Mouse (Mus musculus): ENCODE measurements around the gene Lrrc36.

Lrrc36 gene

GRCm38 (mm10) chr8:105488082-105488481 is 74.7 kb downstream of the Lrrc36 start:
- no peak for DNase-seq

- no peak for DNase-seq
Observed at GRCm38 (mm10) chr8:105489281-105489680, 75.9 kb downstream of the Lrrc36 start.

GRCm38 (mm10) chr8:105493495-105493894 is 80.1 kb downstream of the Lrrc36 start:
- no peak for DNase-seq

GRCm38 (mm10) chr8:105494566-105494965 is 81.2 kb downstream of the Lrrc36 start:
- no peak for DNase-seq

- no peak for DNase-seq
Observed at GRCm38 (mm10) chr8:105495350-105496302, 82.3 kb downstream of the Lrrc36 start.

- DNase-seq, result peak; percentile 90
Observed at GRCm38 (mm10) chr8:105496439-105497180, 83.2 kb downstream of the Lrrc36 start, which contains the start of gene Zdhhc1. TSS of gene Zdhhc1 (minus strand) at chr8:105496902.

GRCm38 (mm10) chr8:105499787-105500186 is 86.4 kb downstream of the Lrrc36 start:
- no peak for DNase-seq

- DNase-seq, result no peak
Observed at GRCm38 (mm10) chr8:105504617-105505016, 91.2 kb downstream of the Lrrc36 start.

GRCm38 (mm10) chr8:105506977-105507376 is 93.6 kb downstream of the Lrrc36 start:
- DNase-seq, result no peak

GRCm38 (mm10) chr8:105508758-105509157 is 95.4 kb downstream of the Lrrc36 start:
- no peak for DNase-seq

- DNase-seq, result no peak
Observed at GRCm38 (mm10) chr8:105509997-105510735, 96.8 kb downstream of the Lrrc36 start.
